In genomic region chr14:122453996-122454738, GRCm38 (mm10) we compare ENCODE assay signal across 9 mouse cellular contexts. TPM values are rescaled to one million over a fixed set of nuclear protein-coding genes. Genes with fewer than 3 reads are reported as not detected.
DNase-seq lines count a peak whose midpoint lies in the region; ATAC-seq and TF ChIP-seq lines count a peak whose summit lies in the region.
"Had no signal": no experiment of that assay in that cellular context is flagged by ENCODE, and none has a peak within 500 bp of the region (broad histone marks: within the 10 kb centered on the region; RNA-seq: fewer than 3 reads in every experiment).

No protein-coding gene starts in this region.

- WGBS in heart, embryonic 14.5 days: 29% methylated on average over 12 of the region's 12 CpGs
- 5% methylated on average over 12 of the region's 12 CpGs for WGBS in hindbrain, embryonic 14.5 days
- 2% methylated on average over 12 of the region's 12 CpGs for WGBS in midbrain, embryonic 13.5 days

- no peaks in the 10 kb centered on the region for H3K9me3 ChIP-seq in heart, embryonic 14.5 days (ENCODE audit: control insufficient read depth, low read length)
- H3K9me3 ChIP-seq in hindbrain, embryonic 14.5 days (ENCODE audit: control insufficient read depth, low read length): no peaks in the 10 kb centered on the region
- no peaks in the 10 kb centered on the region for H3K9me3 ChIP-seq in midbrain, embryonic 13.5 days

- H3K27me3 ChIP-seq in heart, embryonic 14.5 days (ENCODE audit: control insufficient read depth, insufficient read depth, low read length): peaks cover 73% of the 10 kb centered on the region
- H3K27me3 ChIP-seq in hindbrain, embryonic 14.5 days (ENCODE audit: control insufficient read depth, insufficient read depth, low read length): peaks cover 66% of the 10 kb centered on the region
- peaks cover 77% of the 10 kb centered on the region for H3K27me3 ChIP-seq in midbrain, embryonic 13.5 days
- H3K27me3 ChIP-seq: CH12.LX had no signal

- H3K9ac ChIP-seq in heart, embryonic 14.5 days (ENCODE audit: low read length): no peak overlapping the region
- H3K9ac ChIP-seq in hindbrain, embryonic 14.5 days: no peak overlapping the region
- H3K9ac ChIP-seq in midbrain, embryonic 13.5 days (replicated peaks): no peak overlapping the region

- no peak for DNase-seq in heart, adult 9 months (ENCODE audit: low spot score in 2 of 2)
- DNase-seq in hindbrain, embryonic 14.5 days (ENCODE audit: low spot score): peak; percentile 26
- DNase-seq in adrenal gland, postnatal 4 days (ENCODE audit: low spot score in 2 of 2): no peak
- DNase-seq in adrenal gland, postnatal 36 days: no peak
- no peak for DNase-seq in testis, postnatal 14 days (ENCODE audit: low spot score)

- no peak for TF ChIP-seq POLR2A in cortical plate, adult 2 months (IDR thresholded peaks at IDR 0.05; ENCODE audit: extremely low read depth, insufficient read depth, low read length)

- H3K4me2 ChIP-seq in heart, embryonic 14.5 days (ENCODE audit: low read length): peak overlapping the region; percentile 60
- peak overlapping the region; percentile 42 for H3K4me2 ChIP-seq in hindbrain, embryonic 14.5 days (replicated peaks)
- H3K4me2 ChIP-seq in midbrain, embryonic 13.5 days (replicated peaks): peak overlapping the region; percentile 44

- peaks cover 4 to 17% of the 10 kb centered on the region in 2 experiments; a peak in 3 of 4 replicates for H3K4me1 ChIP-seq in heart, embryonic 14.5 days (ENCODE audit: control insufficient read depth in 2 of 2, insufficient read depth in 2 of 2, low read length in 2 of 2)
- H3K4me1 ChIP-seq in cortical plate, adult 2 months (ENCODE audit: control insufficient read depth, insufficient read depth, low read length): no peaks in the 10 kb centered on the region
- H3K4me1 ChIP-seq in hindbrain, embryonic 14.5 days (replicated peaks; ENCODE audit: control insufficient read depth, insufficient read depth, low read length): peaks cover 25% of the 10 kb centered on the region
- peaks cover 57% of the 10 kb centered on the region for H3K4me1 ChIP-seq in midbrain, embryonic 13.5 days (replicated peaks)

- TF ChIP-seq CTCF in cortical plate, adult 2 months (IDR thresholded peaks at IDR 0.05; ENCODE audit: extremely low read depth, insufficient read depth, low read length): no peak

- peak overlapping the region; percentile 27 to 32 for H3K4me3 ChIP-seq in heart, embryonic 14.5 days (ENCODE audit: control insufficient read depth in 1 of 2, insufficient read depth in 1 of 2, low read depth in 1 of 2, low read length in 2 of 2)
- no peak overlapping the region for H3K4me3 ChIP-seq in cortical plate, adult 2 months (ENCODE audit: insufficient read depth, low read length)
- H3K4me3 ChIP-seq in hindbrain, embryonic 14.5 days (replicated peaks; ENCODE audit: low read length): no peak overlapping the region
- no peak overlapping the region for H3K4me3 ChIP-seq in midbrain, embryonic 13.5 days (replicated peaks)

- no peak overlapping the region for H3K27ac ChIP-seq in heart, embryonic 14.5 days (replicated peaks in 1 of 2; ENCODE audit: control insufficient read depth in 1 of 2, insufficient read depth in 1 of 2, low read depth in 2 of 2, low read length in 2 of 2)
- peak overlapping the region; percentile 71; the same call in 1 of the 2 replicates for H3K27ac ChIP-seq in cortical plate, adult 2 months (ENCODE audit: insufficient read depth, low read length)
- H3K27ac ChIP-seq in hindbrain, embryonic 14.5 days: peak overlapping the region; percentile 77
- peak overlapping the region; percentile 80 for H3K27ac ChIP-seq in midbrain, embryonic 13.5 days

- ATAC-seq in heart, embryonic 14.5 days (ENCODE audit: insufficient number of reproducible peaks, insufficient read depth, low FRiP score, low read depth): no peak
- ATAC-seq in hindbrain, embryonic 14.5 days (ENCODE audit: low FRiP score): peak; percentile 44; the same call in 1 of the 2 replicates
- peak; percentile 38; the same call in 1 of the 2 replicates for ATAC-seq in midbrain, embryonic 13.5 days

- no peaks in the 10 kb centered on the region for H3K36me3 ChIP-seq in heart, embryonic 14.5 days (ENCODE audit: control insufficient read depth, insufficient read depth, low read length)
- no peaks in the 10 kb centered on the region for H3K36me3 ChIP-seq in hindbrain, embryonic 14.5 days (replicated peaks; ENCODE audit: control insufficient read depth, insufficient read depth)
- no peaks in the 10 kb centered on the region for H3K36me3 ChIP-seq in midbrain, embryonic 13.5 days

RNA-seq across cellular contexts. Expression of gene Gm5089, which starts 3.3 kb away (rescaled TPM):
- not detected in 2 replicates for polyA plus RNA-seq in heart, embryonic 14.5 days (2014; fragmentation: Nextera tagmentation; extraction: Ambion mirVana)
- polyA plus RNA-seq in cortical plate, adult 2 months (2012; rRNA removed): 0.13 and 0.17 TPM in 2 replicates
- polyA plus RNA-seq in hindbrain, embryonic 14.5 days (2014; fragmentation: Nextera tagmentation; extraction: Ambion mirVana): 0.50 and 1.2 TPM in 2 replicates
- polyA plus RNA-seq in midbrain, embryonic 13.5 days (2015; fragmentation: Nextera tagmentation; extraction: Ambion mirVana): 1.1 and 2.3 TPM in 2 replicates
- not detected for total RNA-seq in adrenal gland, postnatal 4 days (2021)
- total RNA-seq in adrenal gland, postnatal 36 days (2021): not detected
- total RNA-seq: CH12.LX had no signal

RNA-seq across cellular contexts. Expression of gene Zic5, which starts 11.3 kb away (rescaled TPM):
- polyA plus RNA-seq in heart, embryonic 14.5 days (2014; fragmentation: Nextera tagmentation; extraction: Ambion mirVana): 0.05 and 0.09 TPM in 2 replicates
- polyA plus RNA-seq in cortical plate, adult 2 months (2012; rRNA removed): 2.8 and 3.3 TPM in 2 replicates
- polyA plus RNA-seq in hindbrain, embryonic 14.5 days (2014; fragmentation: Nextera tagmentation; extraction: Ambion mirVana): 11.6 and 14.0 TPM in 2 replicates
- polyA plus RNA-seq in midbrain, embryonic 13.5 days (2015; fragmentation: Nextera tagmentation; extraction: Ambion mirVana): 15.5 and 16.7 TPM in 2 replicates
- total RNA-seq in adrenal gland, postnatal 4 days (2021): under 1 TPM in 1 of 2 experiments, not detected in 1; 0.40 TPM
- not detected for total RNA-seq in adrenal gland, postnatal 36 days (2021)

RNA-seq across cellular contexts. Expression of gene Zic2, which starts 21.1 kb away (rescaled TPM):
- not detected in 2 replicates for polyA plus RNA-seq in heart, embryonic 14.5 days (2014; fragmentation: Nextera tagmentation; extraction: Ambion mirVana)
- 11.1 and 11.9 TPM in 2 replicates for polyA plus RNA-seq in cortical plate, adult 2 months (2012; rRNA removed)
- polyA plus RNA-seq in hindbrain, embryonic 14.5 days (2014; fragmentation: Nextera tagmentation; extraction: Ambion mirVana): 10.6 and 11.4 TPM in 2 replicates
- 10.3 and 10.7 TPM in 2 replicates for polyA plus RNA-seq in midbrain, embryonic 13.5 days (2015; fragmentation: Nextera tagmentation; extraction: Ambion mirVana)
- total RNA-seq in adrenal gland, postnatal 4 days (2021): 1 to 10 TPM in 1 of 2 experiments, under 1 TPM in 1; 0.22 to 1.4 TPM
- under 1 TPM in 1 of 2 experiments, not detected in 1; 0.13 TPM for total RNA-seq in adrenal gland, postnatal 36 days (2021)
- total RNA-seq: CH12.LX had no signal

RNA-seq across cellular contexts. Expression of gene Gm10837, which starts 36.2 kb away (rescaled TPM):
- not detected in 2 replicates for polyA plus RNA-seq in heart, embryonic 14.5 days (2014; fragmentation: Nextera tagmentation; extraction: Ambion mirVana)
- polyA plus RNA-seq in cortical plate, adult 2 months (2012; rRNA removed): 0.08 TPM in 1 of 2 replicates, not detected in the other
- polyA plus RNA-seq in hindbrain, embryonic 14.5 days (2014; fragmentation: Nextera tagmentation; extraction: Ambion mirVana): 0.31 and 0.95 TPM in 2 replicates
- 0.43 and 0.73 TPM in 2 replicates for polyA plus RNA-seq in midbrain, embryonic 13.5 days (2015; fragmentation: Nextera tagmentation; extraction: Ambion mirVana)
- total RNA-seq in adrenal gland, postnatal 4 days (2021): not detected
- not detected for total RNA-seq in adrenal gland, postnatal 36 days (2021)
- total RNA-seq: CH12.LX had no signal

Comparison
In these comparisons a context has a peak if more than half of its experiments do, and no peak if none do; other contexts are left out.
1. H3K27ac ChIP-seq: peak in cortical plate, adult 2 months (single experiment), hindbrain, embryonic 14.5 days (single experiment) and midbrain, embryonic 13.5 days (single experiment); none in heart, embryonic 14.5 days (0 of 2).
2. H3K4me3 ChIP-seq: peak in heart, embryonic 14.5 days (2 of 2); none in cortical plate, adult 2 months (single experiment), hindbrain, embryonic 14.5 days (single experiment) and midbrain, embryonic 13.5 days (single experiment).
3. RNA of gene Zic2, which starts 21.1 kb away (polyA plus RNA-seq): 11.1 to 11.9 TPM in cortical plate, adult 2 months, 10.6 to 11.4 TPM in hindbrain, embryonic 14.5 days and 10.3 to 10.7 TPM in midbrain, embryonic 13.5 days; not detected in heart, embryonic 14.5 days; every median in the first group is over 10 times any median in the second.
4. Peak in every context shown above with its lines, with median percentiles within 50 percentile points of each other: H3K4me2 ChIP-seq.